Mouse (Mus musculus) heart, adult 11 months (tissue): ENCODE measurements around the gene Jade3.

Experiments
- DNase-seq: peaks from one replicate; pipeline ENCODE4 v3.0.0; 2022

The Jade3 gene

DNA sequence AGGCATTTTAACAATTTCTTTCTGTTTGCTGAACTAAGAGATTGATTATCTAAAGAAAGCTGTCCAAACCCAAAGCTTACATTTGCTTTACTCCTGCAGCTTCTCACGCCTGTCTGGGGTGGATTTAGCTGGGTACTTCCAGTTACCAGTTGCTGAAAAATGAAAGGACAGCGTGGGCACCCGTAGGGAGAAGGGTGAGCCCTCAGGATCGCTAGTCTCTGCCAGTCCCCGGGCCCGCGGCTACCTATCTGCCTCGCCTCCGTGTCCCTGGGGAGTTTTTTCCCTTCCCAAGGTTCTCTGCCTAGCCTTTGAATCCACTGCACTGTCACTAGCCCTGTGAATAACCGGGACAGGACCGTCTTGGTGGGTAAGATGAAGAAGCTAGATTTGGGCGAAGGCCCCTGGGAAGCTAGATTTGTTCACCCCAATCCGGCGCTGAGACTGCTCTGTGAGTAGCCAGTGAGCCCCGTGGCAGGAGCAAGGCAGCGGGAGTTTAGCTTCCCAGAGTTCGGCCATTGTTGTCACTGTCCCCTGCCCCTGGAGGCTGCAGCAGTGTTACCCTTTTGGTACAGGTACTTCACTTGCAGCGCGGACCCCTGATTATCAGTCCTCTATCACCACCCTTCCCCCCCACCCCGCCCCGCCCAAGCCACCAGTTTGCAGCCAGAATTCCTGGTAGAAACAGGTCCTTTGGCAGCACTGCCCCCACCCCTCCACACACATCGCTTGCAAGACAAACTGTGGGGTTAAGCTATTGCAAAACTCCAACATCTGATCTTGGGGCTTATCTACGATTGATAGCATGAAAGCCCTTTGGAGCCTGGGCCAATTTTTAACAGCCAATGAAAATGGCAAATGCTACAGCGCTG is 122.8 kb downstream of the Jade3 start:
- DNase-seq = peak; percentile 76

DNA sequence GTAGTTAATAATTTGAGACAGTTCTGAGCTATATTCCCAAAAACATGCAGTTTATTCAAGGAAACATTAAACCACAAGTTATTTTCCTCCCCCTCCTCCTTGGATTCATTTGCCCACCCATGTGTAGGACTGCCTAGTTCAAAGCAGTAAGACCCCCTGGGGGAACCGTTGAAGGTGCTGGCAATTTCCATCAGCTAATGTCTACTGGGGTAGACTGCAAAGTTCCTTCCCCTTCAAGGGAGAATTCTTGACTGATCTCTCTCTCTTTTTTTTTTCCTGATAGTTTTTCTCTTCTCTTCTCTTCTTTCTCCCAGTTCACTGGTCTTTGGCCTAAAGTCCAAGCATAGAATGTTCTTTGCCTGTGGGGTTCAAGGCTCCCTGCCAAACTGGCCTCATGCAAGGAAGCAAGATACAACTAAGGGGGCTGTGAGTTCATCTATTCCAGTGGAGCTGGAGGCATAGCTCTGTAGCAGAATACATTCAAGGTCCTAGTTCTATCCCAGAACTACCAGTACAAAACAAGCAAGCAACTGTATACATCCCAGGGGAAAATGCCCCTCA is 123.5 kb downstream of the Jade3 start:
- no peak for DNase-seq

DNA sequence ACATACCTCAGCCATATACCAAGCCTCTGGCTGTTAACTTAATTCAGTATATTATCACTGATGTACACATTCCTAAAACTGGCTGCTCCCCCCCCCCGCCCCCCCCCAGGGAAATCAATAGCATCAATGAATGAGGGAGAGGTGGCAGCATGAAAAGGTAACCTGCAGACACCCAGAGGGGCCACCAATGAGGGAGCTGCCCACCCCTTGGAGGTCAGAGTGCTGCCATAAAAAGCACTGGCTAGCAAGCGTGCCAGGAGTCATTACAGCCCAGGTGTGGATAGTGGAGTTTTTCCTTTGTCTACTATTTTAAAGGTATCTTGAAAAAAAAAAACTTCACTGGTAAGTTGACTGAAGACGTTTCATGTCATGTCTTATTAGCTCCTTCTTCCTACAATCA is 124.0 kb downstream of the Jade3 start, which contains the start of gene Rgn:
Gene Rgn (plus strand): TSS at position 256 of the 400 bp plus-strand sequence.
- no peak for DNase-seq

DNA sequence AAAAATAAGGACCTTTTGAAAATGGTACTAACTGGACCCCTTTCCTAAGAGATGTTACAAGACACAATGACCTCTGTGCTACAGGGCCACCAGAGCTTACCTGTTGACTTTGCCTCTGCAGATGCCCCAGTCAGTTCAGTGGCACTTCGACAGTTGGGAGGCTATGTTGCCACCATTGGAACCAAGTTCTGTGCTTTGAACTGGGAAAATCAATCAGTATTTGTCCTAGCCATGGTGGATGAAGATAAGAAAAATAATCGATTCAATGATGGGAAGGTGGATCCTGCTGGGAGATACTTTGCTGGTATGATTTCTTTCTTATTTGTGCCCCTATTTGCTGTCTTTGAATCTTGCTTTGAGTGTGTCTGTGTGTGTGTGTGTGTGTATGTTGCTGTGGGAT is 126.7 kb downstream of the Jade3 start:
- no peak for DNase-seq

DNA sequence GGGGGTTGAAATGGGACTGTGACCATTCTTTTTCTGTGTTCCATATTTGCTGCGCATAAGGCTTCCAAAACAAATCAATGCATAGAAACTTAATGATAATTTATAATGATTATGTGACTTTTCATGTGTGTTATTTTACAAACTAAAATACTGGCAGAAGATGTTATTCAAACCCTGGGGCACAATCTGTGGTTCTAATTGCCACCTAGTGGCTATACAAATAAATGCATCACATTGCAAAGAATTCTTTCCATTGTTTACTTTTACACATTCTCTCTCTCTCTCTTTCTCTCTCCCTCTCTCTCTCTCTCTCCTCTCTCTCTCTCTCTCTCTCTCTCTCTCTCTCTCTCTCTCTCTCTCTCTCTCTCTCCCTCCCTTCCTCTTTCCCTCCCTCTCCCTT is 136.4 kb downstream of the Jade3 start:
- DNase-seq = no peak

DNA sequence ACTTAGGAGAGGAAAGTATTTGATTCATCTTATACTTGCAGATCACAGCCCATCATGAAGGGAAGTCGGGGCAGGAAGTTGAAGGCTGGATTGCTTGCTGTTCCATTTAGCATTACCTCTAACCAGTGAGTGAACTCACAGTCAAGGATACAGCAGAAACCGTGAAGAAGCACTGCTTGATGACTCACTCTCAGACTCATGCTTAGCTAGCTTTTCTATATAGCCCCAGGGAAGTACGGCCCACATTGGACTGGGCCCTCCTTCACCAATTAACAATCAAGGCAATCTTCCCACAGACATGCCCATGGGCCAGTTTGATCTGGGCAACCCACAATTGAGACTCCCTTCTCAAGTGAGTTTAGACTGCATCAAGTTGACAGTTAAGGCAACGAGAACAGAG is 138.5 kb downstream of the Jade3 start:
- DNase-seq = no peak
